Mouse (Mus musculus) limb, embryonic 14.5 days (tissue): ENCODE data around the gene Cep295. TPM values are rescaled to one million over a fixed set of nuclear protein-coding genes. Genes with fewer than 3 reads are reported as not detected.
"Not testable (repeated sequence)": the region's sequence is repeated elsewhere in the genome, so short reads cannot be mapped to it uniquely, and the experiment has no call there.

Experiments
- ATAC-seq: fragments of 200-750 bp; cut with Nextera tagmentation; 2 replicates; pipeline ENCODE4 v1.8.0; 2017; ENCODE audit warnings: low read depth, moderate number of reproducible peaks, moderate TSS enrichment; ENCODE audit not compliant: low FRiP score
- DNase-seq: peaks from one replicate; pipeline ENCODE4 v3.0.0-alpha.2; 2015; ENCODE audit warnings: low spot score
- H3K27ac ChIP-seq: fragments of 300-500 bp; sonication (generic); replicated peaks from 2 replicates; pipeline ENCODE4 v1.5.1; 2014; ENCODE audit warnings: low read depth, mild to moderate bottlenecking, low read length, moderate library complexity, mixed read lengths
- H3K27me3 ChIP-seq: fragments of 300-500 bp; sonication (generic); 2 replicates; pipeline ENCODE4 v1.6.1; 2014; ENCODE audit warnings: low read length, mixed read lengths; ENCODE audit not compliant: control insufficient read depth, insufficient read depth
- H3K36me3 ChIP-seq: fragments of 300-500 bp; sonication (generic); 2 replicates; pipeline ENCODE4 v1.6.1; 2014; ENCODE audit warnings: mild to moderate bottlenecking, low read length, moderate library complexity, mixed read lengths; ENCODE audit not compliant: control insufficient read depth, insufficient read depth
- H3K4me1 ChIP-seq: fragments of 300-500 bp; sonication (generic); 2 replicates; pipeline ENCODE4 v1.6.1; 2014; ENCODE audit warnings: antibody characterized with exemption, low read length, mixed read lengths; ENCODE audit not compliant: control insufficient read depth, insufficient read depth
- H3K4me2 ChIP-seq: fragments of 300-500 bp; sonication (generic); replicated peaks from 2 replicates; pipeline ENCODE4 v1.6.1; 2014; ENCODE audit warnings: low read depth, mild to moderate bottlenecking, low read length, moderate library complexity; ENCODE audit not compliant: severe bottlenecking
- H3K4me3 ChIP-seq: fragments of 300-500 bp; sonication (generic); replicated peaks from 2 replicates; pipeline ENCODE4 v1.5.1; 2014; ENCODE audit warnings: low read length
- H3K9ac ChIP-seq: fragments of 300-500 bp; sonication (generic); 2 replicates; pipeline ENCODE4 v1.6.1; 2014; ENCODE audit warnings: mild to moderate bottlenecking, low read depth, low read length, moderate library complexity; ENCODE audit not compliant: severe bottlenecking
- H3K9me3 ChIP-seq: fragments of 300-500 bp; sonication (generic); 2 replicates; pipeline ENCODE4 v1.6.1; 2016; ENCODE audit warnings: low read length; ENCODE audit not compliant: control insufficient read depth
- POLR2A ChIP-seq: fragments of 200-500 bp; IDR thresholded peaks from 2 replicates; pipeline ENCODE4 v1.8.0; 2012; ENCODE audit warnings: inconsistent platforms, mild to moderate bottlenecking, moderate library complexity, borderline replicate concordance; ENCODE audit not compliant: insufficient read depth, insufficient read length; ENCODE audit errors: extremely low read depth
- WGBS: fragments of 180-500 bp; shearing (Covaris S2); extraction: QIAGEN DNeasy Blood & Tissue Kit; methylation state at CpG from one replicate; pipeline ENCODE4 v1.1.7; 2014; 5-methylcytosine and 5-hydroxymethylcytosine counted together
- polyA plus RNA-seq, 2 experiments: library from polyadenylated mRNA; depleted of rRNA in 1 of 2; stranded (reverse) in 1 of 2; unstranded in 1 of 2; fragments of >200 nt; fragmentation: Nextera tagmentation in 1 of 2; extraction: Ambion mirVana in 1 of 2; gene quantifications; 2 replicates each; pipeline versions ENCODE4 v1.2.1 to v1.2.3; 2012 to 2014

Gene Cep295
- polyA plus RNA-seq, 2 experiments, result 15.3 to 29.8 TPM

GRCm38 (mm10) chr9:15306398-15307119 is 51.0 kb downstream of the Cep295 start, which contains the start of gene 4931406C07Rik:
TSS of gene 4931406C07Rik (minus strand) at chr9:15306448.
- TF ChIP-seq POLR2A, result no peak
- Histone ChIP-seq H3K9me3 (no peaks in the 10 kb centered on the region), H3K36me3 (peaks cover 38% of the 10 kb centered on the region), H3K27me3 (no peaks in the 10 kb centered on the region), H3K4me1 (peaks cover 20% of the 10 kb centered on the region), H3K9ac (peak within 1 kb of the TSS; percentile 97), H3K27ac (peak within 1 kb of the TSS; percentile 94), H3K4me2 (peak within 1 kb of the TSS; percentile 90), H3K4me3 (peak within 1 kb of the TSS; percentile 95)
- peak; percentile 79 for ATAC-seq
- DNase-seq, result peak; percentile 52
- under 1% methylated on average over 35 of the region's 35 CpGs for WGBS

- Histone ChIP-seq H3K9me3 (no peaks in the 10 kb centered on the region), H3K4me1 (peaks cover 25% of the 10 kb centered on the region), H3K9ac (peak within 1 kb of the TSS; percentile 97), H3K4me3 (peak within 1 kb of the TSS; percentile 95), H3K27me3 (no peaks in the 10 kb centered on the region), H3K36me3 (peaks cover 33% of the 10 kb centered on the region), H3K27ac (peak within 1 kb of the TSS; percentile 94), H3K4me2 (peak within 1 kb of the TSS; percentile 90)
- ATAC-seq, result peak; percentile 97
- TF ChIP-seq POLR2A, result peak; percentile 96
- 13% methylated on average over 45 of the region's 45 CpGs for WGBS
- peak; percentile 96 for DNase-seq
These were observed 51.8 kb downstream of the Cep295 start, which contains the start of gene Taf1d for GRCm38 (mm10) chr9:15305503-15306397. TSS of gene Taf1d (plus strand) at chr9:15306214.

GRCm38 (mm10) chr9:15302881-15303280 is 54.7 kb downstream of the Cep295 start:
- no peaks in the 10 kb centered on the region for H3K27me3 ChIP-seq
- peaks cover 4% of the 10 kb centered on the region for H3K36me3 ChIP-seq
- no peaks in the 10 kb centered on the region for H3K9me3 ChIP-seq
- no peak overlapping the region for H3K4me2 ChIP-seq
- H3K9ac ChIP-seq, result no peak overlapping the region
- peaks cover 14% of the 10 kb centered on the region for H3K4me1 ChIP-seq
- ATAC-seq (no peak), DNase-seq (no peak)
- no peak overlapping the region for H3K4me3 ChIP-seq
- 84% methylated on average over 2 of the region's 2 CpGs for WGBS
- no peak overlapping the region for H3K27ac ChIP-seq
- TF ChIP-seq POLR2A, result no peak

GRCm38 (mm10) chr9:15302006-15302405 is 55.6 kb downstream of the Cep295 start:
- 80% methylated on average over 6 of the region's 6 CpGs for WGBS
- ATAC-seq, DNase-seq: not testable (repeated sequence)

GRCm38 (mm10) chr9:15301399-15301798 is 56.2 kb downstream of the Cep295 start:
- Histone ChIP-seq H3K4me2 (no peak overlapping the region), H3K9ac (0 out of 2 replicates have a peak overlapping the region, but pooled peaks have one; percentile 5)
- WGBS, result 31% methylated on average over 6 of the region's 6 CpGs

More at GRCm38 (mm10) chr9:15302006-15302405, 55.6 kb downstream of the Cep295 start:
- H3K4me1 ChIP-seq, H3K9ac ChIP-seq, H3K27ac ChIP-seq, H3K27me3 ChIP-seq, H3K36me3 ChIP-seq, H3K4me2 ChIP-seq, H3K9me3 ChIP-seq, H3K4me3 ChIP-seq: not testable (repeated sequence)

More at GRCm38 (mm10) chr9:15301399-15301798, 56.2 kb downstream of the Cep295 start:
- no peaks in the 10 kb centered on the region for H3K27me3 ChIP-seq
- no peak for TF ChIP-seq POLR2A
- H3K36me3 ChIP-seq, result peaks cover 8% of the 10 kb centered on the region; the same call in 1 of the 2 replicates
- DNase-seq (no peak), ATAC-seq (no peak)
- H3K4me3 ChIP-seq, result no peak overlapping the region
- H3K4me1 ChIP-seq, result peaks cover 6% of the 10 kb centered on the region; the same call in 1 of the 2 replicates
- H3K9me3 ChIP-seq, result no peaks in the 10 kb centered on the region
- H3K27ac ChIP-seq, result no peak overlapping the region; the same call in 1 of the 2 replicates
